Mouse (Mus musculus): ENCODE measurements around the gene Mrpl34.
"Not testable (repeated sequence)": the region's sequence is repeated elsewhere in the genome, so short reads cannot be mapped to it uniquely, and the experiment has no call there.

The Mrpl34 gene

DNA sequence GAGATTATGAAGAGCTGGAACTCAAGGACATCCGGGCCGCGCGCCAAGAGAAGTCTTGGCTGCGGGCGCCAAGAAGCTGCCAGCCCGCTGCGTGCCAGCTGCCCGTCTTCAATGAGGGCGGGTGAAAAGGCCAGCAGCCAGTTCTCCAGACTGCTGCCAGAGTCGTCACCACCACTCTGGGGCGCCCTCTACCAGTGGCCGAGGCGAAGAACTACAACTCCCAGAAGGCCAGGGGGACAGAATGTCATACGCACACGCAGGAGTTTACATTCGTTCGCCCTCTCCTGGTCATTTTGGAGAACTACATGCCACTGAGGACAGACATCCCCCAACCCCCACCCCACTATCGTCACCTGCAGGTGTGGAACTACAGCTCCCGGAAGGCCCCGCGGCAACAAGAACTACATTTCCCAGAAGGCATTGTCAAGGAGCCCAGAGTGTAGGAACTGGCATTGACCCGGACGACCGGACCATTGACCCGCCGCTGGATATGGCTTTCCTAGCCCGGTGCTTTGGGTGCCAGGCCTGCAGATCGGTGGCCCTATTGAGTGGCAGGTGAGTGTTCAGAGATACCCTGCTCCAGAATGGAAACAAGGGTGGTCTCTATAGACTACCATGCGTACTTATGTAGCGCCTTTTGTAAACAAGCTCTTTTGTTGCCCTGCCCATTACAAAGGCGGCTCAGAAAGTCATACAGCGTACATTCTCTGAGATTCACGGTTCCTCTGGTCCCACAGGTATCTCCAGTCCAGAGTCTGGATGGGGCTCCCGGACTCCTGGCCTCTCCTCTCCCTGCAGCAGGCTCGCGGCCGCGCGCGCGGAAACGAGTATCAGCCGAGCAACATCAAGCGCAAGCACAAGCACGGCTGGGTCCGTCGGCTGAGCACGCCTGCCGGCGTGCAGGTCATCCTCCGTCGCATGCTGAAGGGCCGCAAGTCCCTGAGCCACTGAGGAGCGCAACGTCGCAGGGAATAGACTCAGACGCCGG, at the start of gene Mrpl34:
Mrpl34 (plus strand) TSS at position 447 of the 988 bp plus-strand sequence.
- DNase-seq (ENCODE audit: low spot score) = peak; percentile 96

DNA sequence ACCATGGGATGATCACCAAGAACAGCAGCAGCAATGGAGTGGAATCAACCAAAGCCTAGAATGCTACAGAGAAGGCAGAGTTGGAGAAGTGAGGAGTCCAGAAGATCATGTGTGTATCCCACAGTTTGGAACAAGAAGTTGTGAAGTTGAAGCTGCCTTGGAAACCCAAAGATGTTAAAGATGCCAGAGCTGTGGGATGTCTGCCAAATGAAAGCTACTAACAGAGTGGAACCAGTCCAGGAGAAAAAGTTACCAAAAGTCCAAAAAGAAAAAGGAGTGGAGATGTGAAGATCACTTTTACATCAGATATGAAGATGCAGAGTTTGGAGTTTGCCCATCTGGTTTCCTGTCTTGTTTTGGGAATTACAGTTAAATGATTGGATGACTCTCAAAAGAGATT, 42.6 kb upstream of the Mrpl34 start:
- no peak for DNase-seq (ENCODE audit: low spot score)

DNA sequence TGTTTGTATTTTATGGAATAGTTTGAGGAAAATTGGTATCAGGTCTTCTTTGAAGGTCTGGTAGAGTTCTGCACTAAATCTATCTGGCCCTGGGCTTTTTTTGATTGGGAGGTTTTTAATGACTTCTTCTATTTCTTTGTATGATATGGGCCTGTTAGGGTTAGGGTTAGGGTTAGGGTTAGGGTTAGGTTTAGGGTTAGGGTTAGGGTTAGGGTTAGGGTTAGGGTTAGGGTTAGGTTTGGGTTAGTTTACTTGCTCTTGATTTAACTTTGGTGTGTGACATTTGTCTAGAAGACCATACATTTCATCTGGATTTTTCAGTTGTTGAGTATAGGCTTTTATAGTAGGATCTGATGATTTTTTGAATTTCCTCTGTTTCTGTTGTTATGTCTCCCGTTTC, 31.8 kb upstream of the Mrpl34 start:
- not testable (repeated sequence) for DNase-seq (ENCODE audit: low spot score)

DNA sequence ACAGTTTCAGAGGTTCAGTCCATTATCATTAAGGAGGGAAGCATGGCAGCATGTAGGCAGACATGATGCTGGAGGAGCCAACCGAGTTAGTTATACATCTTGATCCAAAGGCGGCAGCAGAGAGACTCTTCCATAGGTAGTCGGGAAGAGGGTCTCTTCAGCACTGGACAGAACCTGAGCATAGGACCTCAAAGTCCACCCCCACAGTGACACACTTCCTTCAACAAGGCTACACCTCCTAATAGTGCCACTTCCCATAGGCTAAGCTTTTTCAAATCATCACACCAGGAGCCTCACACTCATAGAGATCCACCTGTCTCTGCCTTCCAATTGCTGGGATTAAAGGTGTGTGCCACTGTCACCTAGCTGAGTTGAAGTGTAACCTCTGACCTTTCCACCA, 27.7 kb upstream of the Mrpl34 start:
- DNase-seq (ENCODE audit: low spot score) = no peak

DNA sequence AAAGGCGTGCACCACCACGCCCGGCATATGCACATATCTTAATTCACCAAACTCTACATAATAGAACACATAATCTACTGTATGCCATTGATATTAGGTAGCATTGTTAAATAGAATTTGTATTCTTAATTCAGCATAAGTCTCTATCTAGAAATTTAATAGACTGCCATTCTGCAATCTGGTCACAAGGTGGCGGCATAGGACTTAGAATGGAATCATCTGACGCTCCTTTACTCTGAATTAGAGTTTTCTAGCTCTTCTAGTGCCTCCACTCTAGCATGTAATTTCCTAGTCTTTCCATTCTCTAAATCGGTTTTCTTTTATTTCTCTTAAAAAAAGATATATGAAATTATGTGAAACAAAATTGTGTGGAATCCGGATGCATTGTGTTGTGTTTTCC, 23.4 kb upstream of the Mrpl34 start:
- DNase-seq (ENCODE audit: low spot score) = peak; percentile 51

DNA sequence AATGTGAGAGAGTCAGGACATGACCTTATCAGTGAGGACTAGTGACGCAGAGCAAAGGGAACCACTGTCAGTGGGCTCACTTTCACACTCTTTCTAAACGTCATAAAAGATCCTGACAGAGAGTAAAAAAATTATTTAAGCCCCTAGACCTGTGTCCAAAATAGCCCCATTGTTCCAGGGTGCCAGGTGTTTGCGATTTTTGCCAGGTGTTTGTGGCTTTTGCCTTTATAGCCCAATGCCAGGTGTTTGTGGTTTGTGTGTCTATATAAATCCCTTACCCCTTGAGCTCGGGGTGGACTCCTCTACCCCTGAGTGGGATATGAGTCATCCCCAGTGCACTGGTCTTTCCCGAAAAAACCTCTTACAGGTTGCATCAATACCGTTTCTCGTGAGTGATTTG, 19.7 kb upstream of the Mrpl34 start:
- DNase-seq (ENCODE audit: low spot score) = no peak

DNA sequence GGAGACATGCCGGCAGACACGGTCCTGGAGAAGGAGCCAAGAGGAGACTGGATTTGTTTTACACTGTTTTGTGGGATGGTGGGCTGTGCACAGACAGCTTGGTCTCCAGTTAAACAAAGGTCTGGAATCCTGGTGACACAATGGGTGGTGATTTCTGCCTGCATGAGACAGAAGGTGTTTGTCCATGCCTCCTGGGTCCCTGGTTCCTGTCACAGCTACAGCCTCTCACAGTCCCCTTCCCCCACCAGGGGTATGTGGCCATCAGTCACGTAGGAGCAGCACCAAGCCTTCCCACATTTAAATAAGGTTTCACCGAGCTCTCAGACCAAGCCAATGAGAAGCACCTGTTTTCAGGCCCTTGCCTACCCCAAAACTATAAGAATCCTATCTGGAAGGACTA, 13.4 kb upstream of the Mrpl34 start:
- DNase-seq (ENCODE audit: low spot score) = no peak

DNA sequence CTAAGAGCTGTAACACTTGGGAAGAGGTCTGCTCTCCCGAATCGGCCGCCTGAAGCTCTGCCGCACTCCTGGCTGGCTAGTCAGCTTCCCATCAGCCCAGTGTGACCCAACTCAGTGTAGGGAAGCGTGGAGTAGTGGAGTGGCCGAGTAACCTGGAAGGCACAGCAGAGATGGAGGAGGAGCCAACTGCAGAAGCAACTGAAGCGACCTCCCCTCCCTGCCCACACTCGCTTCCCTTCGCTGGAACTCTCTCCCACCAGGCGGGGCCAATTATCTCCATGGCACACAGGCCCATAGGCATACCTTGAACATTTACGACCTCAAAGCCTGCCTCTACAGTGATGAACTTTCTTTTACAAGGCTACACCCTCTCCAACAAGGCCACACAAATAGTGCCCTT, 13.0 kb upstream of the Mrpl34 start:
- no peak for DNase-seq (ENCODE audit: low spot score)

DNA sequence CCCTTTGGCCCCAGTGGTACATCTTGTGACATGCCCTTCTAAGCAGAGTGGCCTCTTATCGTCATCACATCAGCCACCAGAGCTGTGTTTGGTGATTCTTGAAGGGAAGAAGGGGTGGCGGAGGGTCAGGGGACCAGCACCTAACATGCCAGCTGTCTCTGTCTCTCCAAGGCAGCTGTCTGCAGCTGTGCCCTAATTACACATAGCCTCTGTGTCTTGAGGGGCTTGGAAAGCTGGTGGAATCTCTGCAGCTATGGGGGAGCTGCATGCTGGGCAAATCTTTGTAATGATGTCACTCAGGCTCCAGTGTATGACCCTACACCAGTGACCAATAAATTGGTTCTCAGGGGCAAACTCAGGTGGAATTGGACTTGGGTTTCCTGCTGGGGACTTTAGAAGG, 12.1 kb upstream of the Mrpl34 start:
- no peak for DNase-seq (ENCODE audit: low spot score)

DNA sequence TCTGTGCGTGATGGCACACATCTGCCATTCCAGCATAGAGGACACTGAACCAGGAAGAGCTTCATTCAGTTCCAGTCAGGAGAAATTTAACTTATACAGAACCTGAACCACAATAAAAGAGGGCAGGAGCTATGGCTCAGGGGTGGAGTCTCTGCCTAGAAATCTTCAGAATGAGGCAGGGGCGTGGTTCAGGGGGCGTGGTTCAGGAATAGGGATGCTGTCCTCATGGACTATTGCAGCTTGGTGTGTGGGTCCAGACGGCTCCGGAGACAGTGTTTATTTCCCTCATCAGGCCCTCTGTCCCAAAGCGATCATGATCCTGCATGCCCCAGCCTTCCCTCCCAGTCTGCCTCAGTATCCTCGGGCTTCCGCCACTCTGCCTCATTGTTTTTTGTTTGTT, 10.1 kb upstream of the Mrpl34 start:
- DNase-seq (ENCODE audit: low spot score) = no peak

DNA sequence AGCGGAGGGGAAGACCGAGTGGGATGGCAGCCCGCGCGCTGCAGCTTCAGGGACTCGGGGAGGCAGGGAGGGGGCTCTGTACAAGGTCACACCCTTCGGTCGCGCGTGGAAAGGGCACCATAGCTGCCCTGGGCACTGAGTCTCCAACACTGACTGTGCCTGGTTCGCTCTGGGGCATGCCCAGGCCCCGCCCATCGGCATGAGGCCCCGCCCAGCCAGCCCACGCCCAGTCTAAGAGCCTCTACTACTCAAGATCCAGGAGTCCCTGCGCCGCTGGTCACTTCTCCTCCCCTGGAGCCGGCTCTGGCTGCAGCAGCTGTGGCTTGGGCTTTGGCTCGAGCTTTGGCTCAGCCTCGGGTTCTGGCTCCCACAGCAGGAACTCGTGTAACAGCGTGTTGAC, 7.9 kb upstream of the Mrpl34 start:
- DNase-seq (ENCODE audit: low spot score) = no peak

DNA sequence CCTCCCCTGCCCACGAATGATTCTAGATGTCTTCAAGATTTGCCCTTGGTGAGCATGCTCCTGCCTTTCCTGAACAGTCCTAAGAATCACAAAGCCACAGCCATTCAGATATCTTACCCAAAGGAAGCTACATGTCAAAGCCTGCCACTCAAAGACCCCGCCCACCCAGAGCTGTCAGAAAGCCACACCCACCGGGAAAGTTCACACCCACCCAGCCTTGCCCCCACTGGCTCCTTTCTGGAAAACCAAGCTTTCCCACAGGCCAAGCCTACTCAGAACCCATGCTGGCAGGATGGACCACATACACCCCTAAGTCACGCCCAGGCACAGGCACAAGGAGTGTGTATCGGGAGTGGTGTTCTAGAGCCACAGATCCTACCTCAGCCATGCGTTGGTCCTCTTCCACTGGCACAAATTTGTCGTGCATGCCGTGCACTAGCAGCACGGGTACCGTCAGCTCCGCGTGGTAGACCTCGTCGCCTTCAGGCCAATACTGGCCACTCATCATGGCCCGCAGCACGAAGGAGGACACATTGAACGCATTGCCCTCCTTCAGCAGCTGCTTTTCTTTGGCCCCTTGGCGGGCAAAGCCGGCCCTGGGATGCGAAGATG, 7.0 kb upstream of the Mrpl34 start:
- no peak for DNase-seq (ENCODE audit: low spot score)

DNA sequence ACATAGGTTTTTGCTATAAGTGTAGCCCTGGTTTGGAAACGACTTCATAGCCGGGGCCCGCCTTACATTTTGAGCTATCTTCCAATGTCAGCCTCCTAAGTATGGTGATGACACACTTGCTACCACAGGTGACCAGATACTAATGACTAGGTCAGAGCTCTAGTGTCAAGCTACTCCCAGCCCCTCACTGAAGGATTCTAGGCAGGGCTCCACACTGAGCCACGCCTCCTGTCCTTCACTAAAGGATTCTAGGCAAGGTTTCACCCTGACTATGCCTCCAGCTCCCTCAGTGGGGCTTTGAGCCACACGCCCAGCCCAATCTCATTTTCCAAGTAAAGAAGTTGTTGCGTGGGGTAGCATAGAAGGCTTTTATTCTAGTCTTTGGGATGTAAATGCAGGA, 4.0 kb upstream of the Mrpl34 start:
- no peak for DNase-seq (ENCODE audit: low spot score)

DNA sequence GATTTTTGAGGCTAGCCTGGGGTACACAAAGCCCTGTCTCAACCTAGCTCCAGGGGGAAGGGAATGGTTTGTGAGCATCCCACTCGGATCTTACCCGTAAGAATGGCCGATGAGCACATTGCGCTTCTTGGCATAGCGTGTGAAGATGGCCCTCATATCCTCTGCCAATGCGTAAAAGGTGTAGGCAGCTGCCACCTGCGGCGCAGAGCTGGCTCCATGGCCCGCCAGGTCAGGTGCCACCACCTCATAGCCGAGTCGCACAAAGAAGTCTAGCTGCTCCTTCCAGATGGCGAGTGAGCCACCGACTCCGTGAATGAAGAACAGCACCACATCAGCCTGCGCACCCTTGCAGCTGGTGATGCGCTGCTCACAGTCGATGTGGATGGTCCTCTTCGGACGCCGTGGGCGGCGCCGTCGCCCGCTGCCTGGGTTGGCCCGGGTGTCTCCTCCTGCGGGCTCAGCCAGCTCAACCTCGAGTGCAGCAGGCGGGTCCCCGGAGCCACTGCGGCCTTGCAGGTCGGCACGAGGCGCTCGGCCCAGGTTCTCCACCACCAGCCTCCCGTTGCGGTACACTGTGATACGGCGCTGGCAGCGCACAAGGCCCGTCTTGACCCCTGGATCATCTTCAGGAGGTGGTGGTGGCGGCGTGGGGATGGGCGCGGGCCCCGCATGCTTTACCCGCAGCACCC, 3.5 kb upstream of the Mrpl34 start:
- DNase-seq (ENCODE audit: low spot score) = no peak

DNA sequence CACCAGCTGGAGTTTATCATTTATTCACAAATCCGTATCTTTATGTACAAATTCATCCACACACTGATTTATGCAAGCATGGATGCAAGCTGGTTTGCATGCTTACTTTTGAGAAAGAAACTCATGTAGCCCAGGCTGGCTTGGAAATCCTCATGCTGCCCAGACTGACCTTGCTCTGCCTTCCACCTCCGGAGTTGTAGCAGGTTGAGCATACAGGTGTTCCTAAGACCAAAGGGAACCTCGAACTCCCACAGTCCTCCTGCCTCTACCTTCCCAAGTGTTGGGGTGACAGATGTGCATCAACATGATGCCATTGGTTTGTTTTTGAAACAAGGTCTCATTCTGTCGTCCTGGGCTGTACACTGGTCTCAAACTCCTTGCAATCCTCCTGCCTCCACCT, 2.6 kb upstream of the Mrpl34 start:
- DNase-seq (ENCODE audit: low spot score) = no peak

DNA sequence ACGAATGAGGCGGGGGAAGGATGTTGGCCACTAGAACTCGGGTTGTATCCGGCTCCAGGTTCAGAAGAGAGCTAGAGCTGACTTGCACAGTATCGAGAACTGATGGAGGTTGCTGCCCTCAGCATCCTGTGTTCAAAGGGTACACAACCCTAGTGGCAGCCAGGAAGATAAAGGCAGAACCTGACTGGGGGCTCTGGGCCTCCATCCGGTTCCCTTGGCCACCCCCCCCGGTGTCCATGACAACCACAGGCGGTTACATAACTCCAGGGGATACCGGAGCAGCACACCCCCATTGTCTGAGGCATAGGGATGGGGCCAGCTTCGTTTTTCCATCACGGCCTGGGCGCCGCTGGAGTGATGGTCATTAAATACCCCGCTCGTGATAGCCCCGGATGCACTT, 2.0 kb upstream of the Mrpl34 start:
- no peak for DNase-seq (ENCODE audit: low spot score)

DNA sequence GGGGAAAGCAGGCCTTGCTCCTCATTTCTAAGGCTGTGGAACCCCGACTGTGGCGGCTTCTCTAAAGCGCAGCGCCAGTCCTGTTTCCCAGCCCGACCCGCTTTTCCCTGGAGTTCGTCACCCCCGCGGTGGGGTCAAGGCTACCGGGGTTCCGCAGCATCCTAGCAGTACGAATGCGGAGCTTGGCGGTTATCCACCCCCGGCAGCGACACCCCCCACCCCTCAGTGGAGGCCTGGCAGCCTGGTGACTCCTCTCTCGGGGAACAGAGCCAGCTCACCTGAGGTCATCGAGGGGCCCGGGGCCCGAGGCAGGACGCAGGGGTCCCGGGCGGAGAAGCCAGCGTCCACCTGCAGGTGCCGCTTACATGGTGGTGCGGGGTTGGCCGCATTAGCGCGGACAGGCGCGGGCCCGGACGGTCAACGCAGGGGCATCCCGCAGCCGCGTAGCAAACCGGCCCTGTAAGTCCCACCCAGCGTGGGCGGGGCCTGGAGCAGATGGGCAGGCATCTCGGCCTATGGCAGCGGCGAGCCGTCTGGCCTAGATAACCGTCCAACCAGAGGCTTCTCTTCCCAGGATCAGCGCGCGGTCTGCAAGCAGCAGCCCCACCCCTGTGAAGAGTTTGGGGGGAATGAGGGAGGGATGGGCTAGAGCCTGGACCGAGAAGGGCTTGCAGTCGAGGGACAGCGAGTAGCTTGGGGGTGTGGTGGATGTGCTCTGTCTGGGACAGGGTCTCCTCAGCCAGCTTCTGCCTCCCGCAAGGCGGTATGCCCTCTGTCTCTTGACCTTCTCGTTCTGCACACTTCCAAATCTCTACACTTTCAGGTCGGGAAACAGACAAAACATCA, 1.3 kb upstream of the Mrpl34 start, which contains the start of gene Abhd8:
Abhd8 (minus strand) TSS at position 468 of the 846 bp plus-strand sequence.
- DNase-seq (ENCODE audit: low spot score) = peak; percentile 96

DNA sequence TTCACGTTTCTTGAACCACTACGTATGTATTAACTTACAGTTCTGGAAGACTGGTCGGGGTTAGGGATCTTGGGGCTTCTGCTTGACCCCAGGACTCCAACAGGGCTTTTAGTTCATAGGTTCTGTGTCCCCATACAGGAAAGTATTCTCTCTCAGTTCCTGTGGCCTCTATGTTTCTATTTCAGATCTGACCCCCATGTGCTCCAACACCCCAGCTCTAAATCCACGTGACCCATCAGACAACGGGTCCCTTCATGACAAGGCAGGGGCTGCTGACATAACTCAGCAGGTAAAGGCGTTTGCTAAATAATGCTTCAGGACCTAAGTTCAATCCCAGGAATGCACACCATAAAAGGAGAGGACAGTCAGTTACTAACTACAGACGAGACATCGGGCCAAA, 974 bp downstream of the Mrpl34 start:
- DNase-seq (ENCODE audit: low spot score) = no peak

DNA sequence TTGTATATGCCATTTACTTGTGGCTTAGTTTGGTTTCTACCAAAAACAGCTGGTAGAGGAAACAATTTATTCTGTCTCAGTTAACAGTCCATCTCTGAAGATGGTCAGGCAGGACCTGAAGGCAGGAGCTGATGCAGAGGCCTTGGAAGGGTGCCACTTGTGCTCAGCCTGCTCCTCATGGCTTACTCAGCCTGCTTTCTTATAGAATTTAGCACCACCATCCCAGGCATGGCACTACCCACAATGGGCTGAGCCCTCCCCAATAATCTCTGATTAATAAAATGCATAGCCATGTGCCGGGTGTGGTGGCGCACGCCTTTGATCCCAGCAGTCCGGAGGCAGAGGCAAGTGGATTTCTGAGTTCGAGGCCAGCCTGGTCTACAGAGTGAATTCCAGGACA, 1.4 kb downstream of the Mrpl34 start:
- DNase-seq (ENCODE audit: low spot score) = no peak

DNA sequence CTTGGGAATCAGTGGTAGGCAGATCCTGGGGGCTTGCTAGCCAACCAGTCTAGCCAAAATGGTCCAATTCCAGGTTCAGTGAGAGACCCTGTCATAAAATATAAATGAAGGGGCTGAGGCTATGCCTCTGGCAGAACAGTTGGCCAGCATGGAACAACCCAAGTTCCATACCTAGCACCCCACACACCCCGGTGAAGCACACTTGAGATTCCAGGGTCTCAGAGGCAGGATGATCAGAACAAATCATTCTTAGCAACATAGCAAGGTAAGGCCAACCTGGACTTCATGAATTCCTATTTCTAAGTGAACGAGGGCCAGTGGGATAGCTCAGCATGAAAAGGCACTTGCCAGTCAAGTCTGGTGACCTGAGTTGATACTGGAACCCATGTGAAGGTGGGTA, 2.4 kb downstream of the Mrpl34 start:
- DNase-seq (ENCODE audit: low spot score) = no peak

DNA sequence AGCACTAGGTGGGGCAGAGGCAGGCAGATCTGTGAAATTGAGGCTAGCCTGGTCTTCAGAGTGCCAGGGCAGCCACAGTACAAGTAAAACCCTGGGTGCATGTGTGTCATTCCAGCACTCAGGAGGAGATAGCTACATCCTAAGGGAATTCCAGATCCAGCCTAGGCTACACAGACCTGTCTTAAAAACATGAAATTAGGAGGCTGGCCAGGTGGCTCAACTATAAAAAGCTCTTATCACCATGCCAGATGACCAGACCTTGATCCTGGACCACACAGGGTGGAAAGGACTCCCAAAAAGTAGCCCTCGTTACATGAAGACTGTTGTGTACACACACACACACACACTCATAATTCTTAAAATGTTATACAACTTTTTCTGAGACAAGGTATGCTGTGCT, 3.2 kb downstream of the Mrpl34 start:
- no peak for DNase-seq (ENCODE audit: low spot score)

DNA sequence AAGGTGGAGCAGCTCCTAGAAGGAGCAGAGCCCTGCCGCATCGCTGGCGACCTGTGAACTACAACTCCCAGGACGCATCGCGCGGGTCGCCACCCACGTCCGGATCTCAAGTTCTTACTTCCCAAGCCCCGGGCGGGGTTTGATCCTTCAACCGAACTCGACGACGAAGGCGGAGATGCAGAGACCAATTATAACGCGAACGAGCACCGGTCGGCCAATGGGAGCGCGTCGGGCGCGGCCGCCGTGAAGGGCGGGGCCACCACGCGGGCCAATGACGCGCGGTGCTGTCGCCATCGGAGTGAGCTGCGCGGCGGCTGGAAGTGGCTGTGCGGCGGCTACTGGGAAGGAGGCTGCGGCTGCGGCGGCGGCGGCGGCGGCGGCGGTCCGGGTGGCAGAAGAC, 4.2 kb downstream of the Mrpl34 start, which contains the start of gene Dda1:
Dda1 (plus strand) TSS at position 284 of the 400 bp plus-strand sequence.
- peak; percentile 89 for DNase-seq (ENCODE audit: low spot score)

Measured in ovary, postnatal 14 days (tissue).